ENCODE assay signal across 20 mouse cellular contexts in the genomic region with DNA sequence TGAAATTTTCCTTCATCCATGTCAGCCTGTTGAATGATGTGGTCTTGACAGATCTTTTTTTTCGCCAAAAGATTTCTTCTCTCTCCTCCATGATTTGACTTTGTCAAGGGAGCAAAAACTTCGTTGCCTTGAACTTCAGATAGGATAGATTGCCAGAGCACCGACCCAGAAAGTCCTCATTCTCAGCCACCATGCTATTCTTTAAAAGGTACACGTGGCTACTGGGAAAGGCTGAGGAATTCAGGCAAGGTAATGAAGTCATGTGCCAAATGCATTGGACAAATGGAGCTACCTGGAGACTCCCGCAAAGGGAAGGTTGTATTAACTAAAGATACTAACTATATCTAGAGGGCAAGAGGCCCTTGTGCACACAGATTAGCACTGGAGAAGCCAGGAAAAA. TPM values are rescaled to one million over a fixed set of nuclear protein-coding genes. Genes with fewer than 3 reads are reported as not detected.
"Had no signal": no experiment of that assay in that cellular context is flagged by ENCODE, and none has a peak within 500 bp of the region (broad histone marks: within the 10 kb centered on the region; RNA-seq: fewer than 3 reads in every experiment).

No protein-coding gene starts in this region.

- H3K27ac ChIP-seq: hindbrain, embryonic 14.5 days; hindbrain, postnatal 0 days; liver, embryonic 14.5 days had no signal

- H3K9ac ChIP-seq: hindbrain, embryonic 14.5 days; liver, embryonic 14.5 days had no signal

- ATAC-seq: hindbrain, postnatal 0 days; inflammation-experienced regulatory T-cells, adult 6 months had no signal

- H3K4me2 ChIP-seq: hindbrain, embryonic 14.5 days; midbrain, embryonic 11.5 days had no signal

- DNase-seq: left cerebral cortex, postnatal 4 days; lung, adult 2 months; lung, postnatal 14 days; lung, postnatal 4 days; midbrain, embryonic 14.5 days; thymus, adult 18-20 months; thymus, postnatal 14 days; thymus, postnatal 4 days had no signal

RNA-seq across cellular contexts. Expression of a gene that starts 8.8 kb away (rescaled TPM):
- polyA plus RNA-seq: hindbrain, embryonic 14.5 days; hindbrain, postnatal 0 days; inflammation-experienced regulatory T-cells, adult 6 months; lung, embryonic 16.5 days; midbrain, embryonic 11.5 days; midbrain, embryonic 14.5 days; midbrain, postnatal 0 days; neural tube, embryonic 11.5 days; neural tube, embryonic 14.5 days; small intestine, adult 2 months; spleen, adult 2 months; testis, adult 2 months had no signal
